Mouse (Mus musculus): Measurements from ENCODE around the gene Atf4. TPM values are rescaled to one million over a fixed set of nuclear protein-coding genes. Genes with fewer than 3 reads are reported as not detected.

The Atf4 gene
- 120 and 121 TPM in 2 replicates for polyA plus RNA-seq (2015; fragmentation: Nextera tagmentation; extraction: Ambion mirVana)

- peak; percentile 97 for ATAC-seq (replicated peaks)
- Histone ChIP-seq H3K36me3 (replicated peaks) (peaks cover 36% of the 10 kb centered on the region), H3K9ac (peak within 1 kb of the TSS; percentile 96), H3K4me1 (peaks cover 38% of the 10 kb centered on the region), H3K27me3 (replicated peaks) (no peaks in the 10 kb centered on the region), H3K4me2 (peak within 1 kb of the TSS; percentile 94), H3K9me3 (no peaks in the 10 kb centered on the region), H3K4me3 (peak within 1 kb of the TSS; percentile 80), H3K27ac (peak within 1 kb of the TSS; percentile 100)
- under 1% methylated on average over 62 of the region's 62 CpGs for WGBS
Observed at GRCm38 (mm10) chr15:80254847-80255645, at the start of gene Atf4. Atf4 (plus strand) TSS chr15:80255184.

- Histone ChIP-seq H3K4me2 (no peak overlapping the region), H3K36me3 (replicated peaks) (peaks cover 3% of the 10 kb centered on the region; the same call in 1 of the 2 replicates), H3K9ac (no peak overlapping the region), H3K27ac (no peak overlapping the region), H3K4me1 (no peaks in the 10 kb centered on the region), H3K9me3 (no peaks in the 10 kb centered on the region), H3K27me3 (replicated peaks) (no peaks in the 10 kb centered on the region), H3K4me3 (no peak overlapping the region)
- WGBS = 95% methylated on average over 3 of the region's 3 CpGs
- no peak for ATAC-seq (replicated peaks)
Observed at GRCm38 (mm10) chr15:80206057-80206565, 48.9 kb upstream of the Atf4 start.

- Histone ChIP-seq H3K27ac (no peak overlapping the region), H3K4me1 (no peaks in the 10 kb centered on the region), H3K9ac (no peak overlapping the region), H3K36me3 (replicated peaks) (peaks cover 12% of the 10 kb centered on the region), H3K9me3 (no peaks in the 10 kb centered on the region), H3K27me3 (replicated peaks) (no peaks in the 10 kb centered on the region), H3K4me3 (no peak overlapping the region), H3K4me2 (no peak overlapping the region)
- no peak for ATAC-seq (replicated peaks)
- 14% methylated on average over 4 of the region's 4 CpGs for WGBS
Observed at GRCm38 (mm10) chr15:80208446-80208845, 46.5 kb upstream of the Atf4 start.

GRCm38 (mm10) chr15:80213688-80214087 is 41.3 kb upstream of the Atf4 start:
- no peak overlapping the region for H3K4me2 ChIP-seq
- H3K9me3 ChIP-seq = no peaks in the 10 kb centered on the region
- H3K4me3 ChIP-seq = no peak overlapping the region
- no peak overlapping the region for H3K27ac ChIP-seq
- H3K36me3 ChIP-seq (replicated peaks) = peaks cover 12% of the 10 kb centered on the region
- no peaks in the 10 kb centered on the region for H3K27me3 ChIP-seq (replicated peaks)
- ATAC-seq (replicated peaks) = no peak
- no peak overlapping the region for H3K9ac ChIP-seq
- no peaks in the 10 kb centered on the region for H3K4me1 ChIP-seq

- no peak overlapping the region for H3K4me2 ChIP-seq
- H3K4me1 ChIP-seq = 0 out of 2 replicates have a peak, but pooled peaks cover 3% of the 10 kb centered on the region
- peaks cover 11% of the 10 kb centered on the region for H3K36me3 ChIP-seq (replicated peaks)
- no peaks in the 10 kb centered on the region for H3K9me3 ChIP-seq
- no peak overlapping the region for H3K4me3 ChIP-seq
- H3K27ac ChIP-seq = no peak overlapping the region
- WGBS = 18% methylated on average over 10 of the region's 10 CpGs
- no peaks in the 10 kb centered on the region for H3K27me3 ChIP-seq (replicated peaks)
- H3K9ac ChIP-seq = no peak overlapping the region
- no peak for ATAC-seq (replicated peaks)
Observed at GRCm38 (mm10) chr15:80215716-80216479, 39.1 kb upstream of the Atf4 start.

GRCm38 (mm10) chr15:80216480-80216820 is 38.5 kb upstream of the Atf4 start:
- no peak for ATAC-seq (replicated peaks)
- no peak overlapping the region for H3K9ac ChIP-seq
- H3K4me2 ChIP-seq = no peak overlapping the region
- H3K27ac ChIP-seq = no peak overlapping the region
- WGBS = 68% methylated on average over 9 of the region's 9 CpGs
- H3K4me1 ChIP-seq = 0 out of 2 replicates have a peak, but pooled peaks cover 3% of the 10 kb centered on the region
- H3K27me3 ChIP-seq (replicated peaks) = no peaks in the 10 kb centered on the region
- no peaks in the 10 kb centered on the region for H3K9me3 ChIP-seq
- no peak overlapping the region for H3K4me3 ChIP-seq
- H3K36me3 ChIP-seq (replicated peaks) = peaks cover 6% of the 10 kb centered on the region

GRCm38 (mm10) chr15:80217476-80217875 is 37.5 kb upstream of the Atf4 start:
- H3K4me2 ChIP-seq = no peak overlapping the region
- WGBS = 92% methylated on average over 10 of the region's 10 CpGs
- no peak for ATAC-seq (replicated peaks)
- no peaks in the 10 kb centered on the region for H3K9me3 ChIP-seq
- H3K27ac ChIP-seq = no peak overlapping the region
- H3K4me3 ChIP-seq = no peak overlapping the region
- no peaks in the 10 kb centered on the region for H3K36me3 ChIP-seq (replicated peaks)
- H3K27me3 ChIP-seq (replicated peaks) = no peaks in the 10 kb centered on the region
- H3K4me1 ChIP-seq = 0 out of 2 replicates have a peak, but pooled peaks cover 3% of the 10 kb centered on the region
- H3K9ac ChIP-seq = no peak overlapping the region

- no peak overlapping the region for H3K4me3 ChIP-seq
- no peaks in the 10 kb centered on the region for H3K27me3 ChIP-seq (replicated peaks)
- WGBS = 58% methylated on average over 14 of the region's 14 CpGs
- H3K27ac ChIP-seq = no peak overlapping the region
- H3K9ac ChIP-seq = no peak overlapping the region
- H3K4me1 ChIP-seq = 0 out of 2 replicates have a peak, but pooled peaks cover 3% of the 10 kb centered on the region
- peak overlapping the region; percentile 31 for H3K4me2 ChIP-seq
- no peaks in the 10 kb centered on the region for H3K36me3 ChIP-seq (replicated peaks)
- no peaks in the 10 kb centered on the region for H3K9me3 ChIP-seq
- ATAC-seq (replicated peaks) = no peak
Observed at GRCm38 (mm10) chr15:80219211-80219610, 35.8 kb upstream of the Atf4 start.

- WGBS = 71% methylated on average over 4 of the region's 4 CpGs
- H3K4me3 ChIP-seq = no peak overlapping the region
- no peak for ATAC-seq (replicated peaks)
- H3K27me3 ChIP-seq (replicated peaks) = no peaks in the 10 kb centered on the region
- H3K4me2 ChIP-seq = no peak overlapping the region
- H3K9me3 ChIP-seq = no peaks in the 10 kb centered on the region
- 0 out of 2 replicates have a peak, but pooled peaks cover 3% of the 10 kb centered on the region for H3K4me1 ChIP-seq
- no peaks in the 10 kb centered on the region for H3K36me3 ChIP-seq (replicated peaks)
- H3K9ac ChIP-seq = no peak overlapping the region
- H3K27ac ChIP-seq = no peak overlapping the region
Observed at GRCm38 (mm10) chr15:80219705-80220657, 35.0 kb upstream of the Atf4 start.

- ATAC-seq (replicated peaks) = no peak
- Histone ChIP-seq H3K4me2 (no peak overlapping the region), H3K4me3 (no peak overlapping the region), H3K27ac (no peak overlapping the region), H3K36me3 (replicated peaks) (no peaks in the 10 kb centered on the region), H3K27me3 (replicated peaks) (no peaks in the 10 kb centered on the region), H3K4me1 (0 out of 2 replicates have a peak, but pooled peaks cover 3% of the 10 kb centered on the region), H3K9me3 (no peaks in the 10 kb centered on the region), H3K9ac (no peak overlapping the region)
- WGBS = 59% methylated on average over 8 of the region's 8 CpGs
Observed at GRCm38 (mm10) chr15:80221031-80221430, 34.0 kb upstream of the Atf4 start.

- H3K27me3 ChIP-seq (replicated peaks) = no peaks in the 10 kb centered on the region
- H3K4me2 ChIP-seq = no peak overlapping the region
- ATAC-seq (replicated peaks) = no peak
- H3K4me1 ChIP-seq = 0 out of 2 replicates have a peak, but pooled peaks cover 3% of the 10 kb centered on the region
- no peaks in the 10 kb centered on the region for H3K9me3 ChIP-seq
- H3K4me3 ChIP-seq = no peak overlapping the region
- no peak overlapping the region for H3K9ac ChIP-seq
- H3K27ac ChIP-seq = no peak overlapping the region
- no peaks in the 10 kb centered on the region for H3K36me3 ChIP-seq (replicated peaks)
- WGBS = 93% methylated on average over 7 of the region's 7 CpGs
Observed at GRCm38 (mm10) chr15:80223751-80224150, 31.2 kb upstream of the Atf4 start.

Measured in midbrain, embryonic 15.5 days (tissue).